Mouse (Mus musculus) ovary, postnatal 14 days (tissue): ENCODE measurements around the gene Cuedc2.

ENCODE experiments used
- DNase-seq: peaks from one replicate; pipeline ENCODE4 v3.0.0; 2022; ENCODE audit warnings: low spot score

The Cuedc2 gene

DNA sequence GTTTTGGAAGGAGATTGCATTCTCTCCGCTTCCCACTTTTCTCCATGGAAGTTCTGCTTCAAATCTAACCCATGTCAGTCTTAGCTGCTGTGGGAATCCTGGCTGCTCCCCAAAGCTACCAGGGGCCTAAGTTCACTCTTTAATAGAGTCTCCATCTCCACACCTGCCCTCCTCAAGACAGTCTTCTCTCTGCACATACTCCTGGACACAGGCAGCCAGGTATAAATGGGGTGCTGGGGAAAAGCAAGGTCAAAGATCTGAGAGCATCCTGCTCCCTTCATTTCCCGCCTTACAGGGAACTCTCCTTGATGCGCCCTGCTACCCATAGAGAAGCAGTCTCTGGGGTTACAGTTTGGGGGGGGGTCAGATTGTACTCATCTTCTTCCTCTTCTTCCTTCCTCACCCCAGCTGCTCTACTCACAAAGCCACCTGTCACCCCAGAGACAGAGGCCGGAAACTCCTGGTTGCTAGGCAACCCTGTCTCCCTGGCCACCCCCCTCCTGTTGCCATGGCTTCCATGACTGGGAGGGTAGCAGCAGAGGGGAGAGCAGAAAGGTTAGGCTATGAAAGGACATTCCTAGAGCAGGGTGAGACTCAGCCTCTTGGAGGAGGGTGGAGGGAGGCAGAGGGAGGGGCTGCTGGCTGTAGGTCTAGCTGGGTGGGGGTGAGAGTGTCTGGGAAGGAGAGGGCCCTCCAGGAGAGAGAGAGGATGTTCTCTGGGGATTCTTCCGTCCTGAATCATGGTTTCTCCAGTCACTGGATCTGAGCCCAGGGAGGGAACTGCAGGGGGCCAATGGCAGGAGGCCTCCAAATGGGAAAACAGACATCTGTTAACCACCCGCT lies 17.2 kb downstream of the Cuedc2 start:
- DNase-seq = no peak

DNA sequence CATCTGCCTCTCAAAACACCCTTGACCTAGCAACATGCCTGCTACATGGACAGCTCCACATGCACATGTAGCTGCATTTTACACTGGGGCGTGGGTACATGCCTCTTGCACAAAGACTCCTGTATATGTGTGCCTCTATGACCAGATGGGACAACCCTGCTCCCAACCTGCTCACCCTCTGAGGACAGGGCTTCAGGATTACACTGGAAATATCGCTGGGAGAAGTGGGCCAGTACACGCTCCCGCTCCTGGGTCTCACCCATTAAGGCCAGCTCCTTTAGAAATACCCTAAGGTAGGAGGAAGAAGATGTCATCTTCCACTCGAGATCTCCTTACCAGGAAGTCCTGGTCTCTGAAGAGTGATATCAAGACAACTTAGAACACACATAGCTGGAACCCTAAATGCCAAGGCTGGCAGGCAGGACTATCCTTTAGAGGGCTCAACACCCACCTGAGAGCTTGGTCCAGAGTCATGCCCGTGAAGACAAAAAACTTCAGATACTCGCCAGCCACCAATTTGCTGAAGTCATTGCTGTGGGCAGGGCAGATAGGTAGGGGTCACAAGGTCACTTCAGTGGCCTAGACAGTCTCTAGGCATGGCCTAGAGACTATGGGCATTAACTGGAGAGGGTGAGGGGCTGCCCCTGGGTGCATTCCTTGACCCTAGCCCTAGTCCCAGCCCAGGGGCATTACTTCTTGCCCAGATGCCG lies 18.3 kb downstream of the Cuedc2 start:
- no peak for DNase-seq

DNA sequence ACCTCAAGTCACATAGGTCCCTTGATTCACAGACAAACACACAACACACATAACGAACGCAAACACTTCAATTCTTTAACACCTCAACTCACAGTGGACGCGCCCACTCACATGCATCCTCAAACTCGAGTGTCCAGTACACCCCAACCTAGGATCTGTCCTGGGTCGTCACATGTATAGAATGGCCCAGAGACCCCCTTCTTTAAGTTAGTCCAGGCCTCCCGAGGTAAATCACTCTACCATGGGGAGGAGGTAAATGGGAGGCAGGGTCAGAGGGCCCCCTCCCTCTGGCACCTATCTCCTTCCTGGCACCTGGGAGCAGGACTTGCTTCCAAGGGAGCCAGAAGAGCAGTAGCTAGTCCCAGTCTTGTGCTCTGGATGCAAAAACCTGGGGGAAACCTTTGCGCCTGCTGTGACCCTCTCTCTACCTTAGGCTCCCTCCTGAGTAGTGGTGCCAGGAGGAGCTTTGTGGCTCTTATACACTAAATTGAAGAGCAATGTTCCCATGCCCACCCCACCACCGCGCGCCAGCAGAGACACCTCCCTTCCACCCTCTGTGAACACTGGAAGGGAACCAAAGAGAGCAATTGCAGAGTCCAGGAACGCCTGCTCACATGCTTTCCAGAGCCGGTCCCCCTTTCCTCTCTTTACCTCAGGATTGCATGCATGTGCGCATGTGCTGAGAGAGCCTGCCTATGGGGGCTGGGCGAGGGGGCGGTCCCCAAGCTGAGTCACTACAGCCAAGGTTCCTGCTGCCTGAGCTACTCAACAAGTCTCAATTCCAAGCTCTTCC lies 19.7 kb downstream of the Cuedc2 start:
- DNase-seq = no peak

DNA sequence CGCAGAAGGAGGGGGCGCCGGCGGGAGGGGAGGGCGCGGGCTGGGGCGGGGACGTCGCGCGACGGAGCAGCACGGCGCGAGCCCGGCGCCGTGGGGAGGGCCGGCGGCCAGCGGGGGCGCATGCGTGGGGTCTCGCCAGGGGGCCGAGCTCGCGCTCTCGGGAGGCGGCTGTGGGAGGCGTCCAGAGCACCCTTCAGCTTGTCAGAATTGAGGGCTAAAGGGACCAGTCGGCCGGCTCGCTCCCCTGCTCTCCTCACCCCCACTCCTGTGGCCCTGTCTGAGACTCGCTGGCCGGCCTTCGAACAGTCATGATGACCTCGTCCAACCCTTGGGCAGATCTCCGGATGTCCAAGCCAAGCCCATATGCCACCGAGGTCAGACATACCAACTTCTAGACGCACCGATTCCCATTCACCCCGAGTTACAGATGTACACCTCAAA lies 20.5 kb downstream of the Cuedc2 start:
- peak; percentile 59 for DNase-seq

DNA sequence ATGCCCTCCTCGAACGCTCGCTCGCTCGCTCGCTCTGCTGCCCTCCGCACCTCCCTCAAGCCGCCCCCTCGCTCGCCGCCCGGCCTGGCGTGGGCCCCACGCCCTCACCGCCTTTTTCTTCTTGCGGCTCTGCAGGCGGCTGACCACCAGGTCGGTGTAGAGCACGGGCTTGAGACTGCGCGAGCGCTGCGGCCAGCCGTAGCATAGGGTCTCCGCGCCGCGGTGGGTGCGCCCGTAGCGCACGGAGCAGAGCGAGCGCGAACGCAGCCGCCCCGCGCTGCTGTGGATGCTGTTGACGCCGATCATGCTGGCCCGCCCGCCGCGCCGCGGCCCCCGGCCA lies 21.0 kb downstream of the Cuedc2 start:
- no peak for DNase-seq

DNA sequence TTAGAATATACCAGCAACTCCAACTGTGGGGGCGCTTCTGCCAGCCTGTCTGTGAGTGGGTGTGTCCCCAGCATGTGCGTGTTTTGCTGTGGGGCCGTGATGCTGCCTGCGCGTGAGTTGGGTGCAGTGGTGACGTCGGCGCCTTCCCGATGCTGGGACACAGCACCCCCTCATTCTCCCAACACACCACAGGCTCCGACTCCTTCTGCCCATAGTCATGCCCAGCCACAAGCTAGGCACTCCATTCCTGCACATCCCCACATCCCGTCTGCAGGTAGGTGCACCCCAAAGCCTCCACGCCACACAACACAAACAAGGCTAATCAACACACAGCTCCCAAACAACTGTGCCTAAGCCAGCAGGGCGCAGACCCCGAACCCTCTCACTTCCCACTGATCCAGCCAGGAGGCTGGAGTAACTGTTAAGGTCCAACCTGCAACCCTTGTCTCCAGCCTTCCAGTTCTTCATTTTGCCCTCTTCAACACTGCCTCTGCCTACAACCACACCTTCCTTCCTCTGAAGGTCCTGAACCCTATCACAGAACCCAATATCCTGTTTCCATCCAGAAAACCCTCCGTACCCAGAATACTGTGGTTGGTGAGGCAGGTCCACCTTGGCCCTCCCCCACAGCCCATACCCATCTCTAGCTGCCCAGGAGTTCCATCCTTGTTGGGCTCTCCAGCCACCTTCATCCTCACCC lies 21.5 kb downstream of the Cuedc2 start:
- no peak for DNase-seq

DNA sequence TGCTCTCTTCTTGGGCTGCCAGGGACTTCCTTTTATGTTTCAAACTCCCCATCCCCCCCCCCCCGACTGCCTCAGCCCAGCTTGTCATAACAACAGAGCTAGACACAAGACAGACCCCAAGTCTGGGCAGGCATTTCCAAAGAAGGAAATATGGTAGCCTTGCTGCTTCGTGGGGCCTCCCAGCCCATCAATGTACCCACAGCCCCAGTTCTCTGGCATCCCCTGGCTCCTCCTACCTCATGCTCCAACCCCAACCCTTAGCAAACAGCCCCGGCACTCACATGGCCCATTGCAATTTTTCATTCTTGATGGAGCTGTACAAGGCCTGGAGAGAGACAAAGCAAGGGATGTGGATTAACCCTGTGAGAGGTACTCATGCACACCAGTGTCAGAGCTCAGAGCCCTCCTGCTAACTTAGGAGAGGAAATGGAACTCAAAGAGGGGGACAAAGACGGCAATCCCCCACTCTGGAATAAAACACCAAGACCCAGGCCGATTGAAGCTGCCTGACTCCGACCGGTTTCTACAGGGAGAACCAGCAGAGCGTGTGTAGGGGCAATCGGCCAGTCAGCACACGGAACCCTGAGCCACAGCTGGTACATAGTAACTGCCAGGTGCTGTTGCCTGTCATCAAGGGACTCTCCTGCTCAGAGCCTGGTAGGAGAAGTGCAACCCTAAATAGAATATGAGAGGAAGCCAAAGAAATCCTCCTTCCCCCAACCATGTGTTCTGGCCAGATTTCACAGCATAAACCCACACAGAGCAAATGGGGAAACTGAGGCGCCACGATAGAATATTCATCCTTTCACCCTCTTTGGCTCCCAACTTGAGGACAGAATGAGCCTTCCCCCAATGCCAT lies 22.5 kb downstream of the Cuedc2 start:
- DNase-seq = no peak

DNA sequence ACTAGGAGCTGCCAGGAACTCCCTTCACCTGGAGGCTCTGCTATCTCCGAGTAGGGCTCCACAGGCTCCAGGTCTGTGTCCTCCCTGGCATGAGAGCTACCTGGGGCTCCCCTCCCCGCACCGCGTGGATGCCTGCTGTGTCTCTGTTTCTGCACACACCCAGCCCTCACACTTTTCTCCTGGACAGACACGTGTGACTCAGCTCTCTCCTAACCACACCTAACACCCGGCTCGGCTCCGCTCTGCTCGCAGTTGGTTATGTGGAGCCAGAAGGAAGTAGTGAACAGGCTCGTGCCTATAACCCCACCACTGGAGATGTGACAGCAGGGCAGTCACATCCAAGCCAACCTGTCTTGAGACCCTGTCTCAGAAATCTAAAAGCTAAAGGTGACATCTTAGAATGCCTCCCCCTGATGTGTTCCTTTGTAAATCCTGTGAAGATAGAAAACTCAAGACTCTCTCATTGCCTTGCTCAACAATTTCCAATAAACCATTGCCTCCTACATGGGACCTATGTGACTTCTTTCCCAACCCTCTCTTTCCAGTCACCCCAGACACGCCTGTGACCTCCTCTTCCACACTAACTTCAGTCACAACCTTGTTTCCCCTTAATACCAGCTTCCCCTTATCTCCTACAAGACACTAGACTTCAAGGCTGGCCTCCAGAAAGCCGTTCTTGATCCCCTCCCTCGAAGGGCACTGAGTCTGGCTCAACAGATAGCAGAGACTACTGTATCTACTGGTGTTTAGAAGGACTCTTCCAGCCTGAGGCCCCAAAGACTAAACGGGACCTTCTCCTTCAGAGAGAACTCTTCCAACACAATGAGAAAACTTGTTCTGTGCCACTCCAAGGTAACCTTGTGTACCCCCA lies 23.4 kb downstream of the Cuedc2 start:
- DNase-seq = no peak

DNA sequence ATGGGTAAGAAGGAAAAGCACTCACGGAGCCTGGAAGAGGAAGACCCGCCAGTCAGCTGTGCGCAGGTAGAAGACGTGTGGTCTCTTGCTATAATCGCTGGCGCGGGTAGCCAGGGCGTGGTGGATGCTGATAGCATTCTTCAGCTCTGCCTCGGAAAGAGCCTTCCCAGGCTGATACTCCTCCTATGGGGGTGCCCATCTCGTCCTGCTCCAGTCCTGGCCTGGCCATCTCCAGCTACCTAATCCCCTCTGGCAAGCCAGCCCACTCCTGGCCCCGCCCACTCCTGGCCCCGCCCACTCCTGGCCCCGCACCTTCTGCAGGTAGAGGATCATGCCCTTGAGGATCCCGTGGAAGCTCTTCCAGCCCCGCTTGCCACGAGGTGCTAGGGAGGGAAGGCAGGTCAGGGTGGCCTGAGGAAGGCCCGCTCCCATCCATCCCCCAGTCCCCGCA lies 24.3 kb downstream of the Cuedc2 start:
- no peak for DNase-seq

DNA sequence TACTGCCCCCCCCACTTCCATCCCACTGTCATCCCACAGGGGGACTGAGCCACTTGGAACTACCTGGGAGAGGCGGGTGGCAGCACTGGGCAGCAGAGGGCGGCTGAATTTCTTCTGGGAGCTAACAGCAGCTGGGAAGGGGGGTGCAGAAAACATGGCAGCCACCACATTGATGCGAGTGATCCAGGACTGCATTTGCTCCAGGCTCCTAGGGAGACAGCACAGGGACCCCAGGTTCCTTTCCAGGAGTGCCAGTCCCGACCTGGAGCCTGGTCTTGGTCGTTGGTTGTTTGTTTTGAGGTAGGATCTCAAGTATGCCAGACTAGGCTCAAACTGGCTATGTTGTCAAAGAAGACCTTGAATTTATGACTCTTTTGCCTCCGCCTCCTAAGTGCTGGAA lies 24.9 kb downstream of the Cuedc2 start:
- DNase-seq = no peak

DNA sequence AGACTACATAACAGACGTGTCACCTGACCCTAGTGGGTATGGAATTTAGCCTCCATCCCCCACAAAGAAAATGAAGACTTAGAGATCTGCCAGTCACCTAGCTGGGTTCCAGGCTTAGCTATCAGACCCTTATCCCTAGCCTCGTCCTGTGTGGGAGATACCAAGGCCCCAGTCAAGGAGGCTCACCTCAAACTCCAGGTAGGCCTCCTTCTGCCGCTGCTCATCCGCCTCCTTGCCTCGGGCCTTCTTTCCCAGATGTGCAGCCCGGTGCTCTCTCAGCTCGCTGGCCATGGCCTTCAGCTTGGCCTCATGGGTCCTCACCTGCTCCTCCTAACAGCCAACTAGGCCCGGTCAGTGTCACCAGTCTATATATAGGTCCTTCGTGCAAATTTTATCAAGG lies 25.4 kb downstream of the Cuedc2 start:
- no peak for DNase-seq

DNA sequence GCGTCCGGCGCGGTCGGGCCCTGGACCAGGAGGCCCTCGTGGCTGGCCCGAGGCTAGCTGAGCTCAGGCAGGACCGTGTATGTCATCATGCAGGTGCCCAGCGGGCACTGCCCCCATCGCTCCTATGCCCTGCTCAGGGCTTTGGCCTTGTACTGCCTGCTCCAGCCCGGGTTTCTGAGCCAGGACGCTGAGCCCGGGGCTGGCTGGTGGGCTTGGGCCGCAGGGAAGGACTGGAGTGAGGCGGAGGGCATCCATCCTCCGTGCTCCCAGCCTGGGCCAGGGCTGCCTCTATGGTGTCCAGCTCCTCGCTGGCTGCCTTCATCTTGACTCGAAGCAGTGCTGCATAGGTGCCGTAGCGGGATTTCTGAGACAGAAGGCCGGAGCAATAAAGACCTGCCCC lies 25.9 kb downstream of the Cuedc2 start:
- DNase-seq = no peak

DNA sequence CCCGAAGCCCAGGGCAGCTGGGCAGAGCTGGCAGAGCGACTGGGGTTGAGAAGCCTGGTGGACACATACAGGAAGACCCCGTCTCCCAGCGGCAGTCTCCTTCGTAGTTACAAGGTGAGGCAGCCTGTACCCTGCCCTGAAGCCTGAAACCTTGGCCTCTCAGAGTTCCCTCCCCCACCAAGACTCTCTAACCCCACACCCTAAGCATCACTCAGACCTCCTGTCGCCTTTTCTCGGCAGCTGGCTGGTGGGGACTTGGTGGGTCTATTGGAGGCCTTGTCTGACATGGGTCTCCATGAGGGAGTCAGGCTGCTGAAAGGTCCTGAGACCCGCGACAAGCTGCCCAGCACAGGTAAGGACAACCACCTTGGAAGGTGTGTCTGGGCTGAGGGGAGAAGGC lies 27.2 kb downstream of the Cuedc2 start:
- no peak for DNase-seq

DNA sequence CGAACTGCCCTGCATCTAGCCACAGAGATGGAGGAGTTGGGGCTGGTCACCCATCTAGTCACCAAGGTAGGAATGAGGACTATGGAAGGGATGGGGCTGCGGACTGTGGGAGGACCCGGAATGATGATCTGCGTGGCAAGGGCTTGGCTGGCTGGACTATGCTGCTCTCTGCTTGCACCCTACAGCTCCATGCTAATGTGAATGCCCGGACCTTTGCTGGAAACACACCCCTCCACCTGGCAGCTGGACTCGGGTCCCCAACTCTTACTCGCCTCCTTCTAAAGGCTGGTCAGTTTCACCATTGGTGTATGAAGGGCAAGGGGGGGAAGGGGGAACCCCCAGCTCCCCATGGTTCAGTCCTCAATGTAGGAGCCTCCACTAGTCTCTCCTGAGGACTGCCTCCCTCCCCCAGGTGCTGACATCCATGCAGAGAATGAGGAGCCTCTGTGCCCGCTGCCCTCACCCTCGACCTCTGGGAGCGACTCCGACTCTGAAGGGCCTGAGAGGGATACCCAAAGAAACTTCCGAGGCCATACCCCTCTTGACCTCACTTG lies 28.1 kb downstream of the Cuedc2 start:
- DNase-seq = no peak

DNA sequence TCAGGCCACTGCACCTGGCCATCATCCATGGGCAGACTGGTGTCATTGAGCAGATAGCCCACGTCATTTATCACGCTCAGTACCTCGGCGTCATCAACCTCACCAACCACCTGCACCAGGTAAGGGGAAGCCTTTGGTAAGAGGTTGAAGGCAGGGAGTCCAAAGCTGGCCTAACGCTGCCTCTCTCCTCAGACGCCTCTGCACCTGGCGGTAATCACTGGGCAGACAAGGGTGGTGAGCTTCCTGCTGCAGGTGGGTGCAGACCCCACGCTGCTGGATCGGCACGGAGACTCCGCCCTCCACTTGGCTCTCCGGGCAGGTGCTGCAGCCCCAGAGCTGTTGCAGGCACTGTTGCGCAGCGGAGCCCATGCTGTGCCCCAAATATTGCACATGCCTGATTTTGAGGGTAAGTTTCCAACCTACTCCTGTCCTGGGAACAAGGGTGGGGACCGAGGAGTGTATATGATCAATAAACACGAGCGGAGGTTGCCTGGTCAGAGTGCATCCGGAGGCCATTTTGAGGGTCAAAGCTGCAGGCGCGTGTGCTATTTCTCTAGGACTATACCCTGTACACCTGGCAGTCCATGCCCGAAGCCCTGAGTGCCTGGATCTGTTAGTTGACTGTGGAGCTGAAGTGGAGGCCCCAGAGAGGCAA lies 28.7 kb downstream of the Cuedc2 start:
- DNase-seq = no peak

DNA sequence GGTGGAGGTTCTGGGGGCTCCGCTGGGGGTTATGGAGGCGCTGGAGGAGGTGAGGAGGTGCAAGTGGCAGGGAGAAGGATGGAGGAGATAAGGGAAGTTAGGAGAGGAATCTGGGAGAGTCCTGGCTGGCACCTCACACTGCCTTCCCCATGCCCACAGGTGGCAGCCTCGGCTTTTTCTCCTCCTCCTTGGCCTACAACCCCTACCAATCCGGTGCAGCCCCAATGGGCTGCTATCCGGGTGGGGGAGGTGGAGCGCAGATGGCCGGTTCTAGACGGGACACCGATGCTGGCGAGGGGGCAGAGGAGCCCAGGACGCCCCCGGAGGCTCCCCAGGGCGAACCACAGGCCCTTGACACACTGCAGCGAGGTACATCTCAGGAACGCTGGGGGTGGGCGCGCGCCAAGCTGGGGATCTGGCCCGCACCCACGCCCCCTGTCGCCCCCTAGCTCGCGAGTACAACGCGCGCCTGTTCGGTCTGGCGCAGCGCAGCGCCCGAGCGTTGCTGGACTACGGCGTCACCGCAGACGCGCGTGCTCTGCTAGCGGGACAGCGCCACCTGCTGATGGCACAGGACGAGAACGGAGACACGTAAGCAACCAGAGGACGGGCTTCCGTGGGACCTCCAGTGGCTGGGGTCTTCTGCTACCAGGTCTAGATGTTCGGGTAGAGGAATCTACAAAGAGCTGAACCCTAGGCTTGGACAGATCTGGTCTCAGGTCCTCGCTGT lies 29.6 kb downstream of the Cuedc2 start:
- DNase-seq = peak; percentile 80

DNA sequence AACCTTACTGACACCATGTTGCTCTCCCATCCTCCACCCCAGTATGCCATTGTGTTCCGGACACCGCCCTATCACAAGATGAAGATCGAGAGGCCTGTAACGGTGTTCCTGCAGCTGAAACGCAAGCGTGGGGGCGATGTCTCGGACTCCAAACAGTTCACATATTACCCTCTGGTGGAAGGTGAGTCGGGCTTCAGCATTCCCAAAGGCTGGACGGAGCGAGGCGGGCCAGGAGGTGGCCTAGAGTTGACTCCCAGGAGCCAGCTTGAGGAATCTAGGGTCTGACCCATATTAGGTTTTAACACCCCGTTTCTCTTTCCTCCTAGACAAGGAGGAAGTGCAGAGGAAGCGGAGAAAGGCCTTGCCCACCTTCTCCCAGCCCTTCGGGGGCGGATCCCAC lies 30.2 kb downstream of the Cuedc2 start:
- no peak for DNase-seq

DNA sequence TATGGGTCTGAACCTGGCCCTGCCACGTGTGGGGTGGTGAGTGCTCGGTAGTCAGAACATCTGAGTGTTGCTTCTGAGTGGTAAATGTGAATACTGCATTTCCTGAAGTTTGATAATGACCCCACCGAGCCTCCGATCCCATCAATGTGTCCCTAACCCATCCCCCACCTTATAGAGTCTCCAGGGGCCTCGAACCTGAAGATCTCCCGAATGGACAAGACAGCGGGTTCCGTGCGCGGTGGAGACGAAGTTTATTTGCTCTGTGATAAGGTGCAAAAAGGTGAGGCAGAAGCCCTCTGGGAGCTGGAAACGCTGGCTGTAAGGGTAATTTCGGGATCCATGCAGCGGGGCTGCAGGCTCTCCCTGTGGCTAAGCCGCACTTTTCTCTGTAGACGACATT lies 30.7 kb downstream of the Cuedc2 start:
- DNase-seq = no peak
